Mouse (Mus musculus): ENCODE data around the gene Slc10a1.

The Slc10a1 gene

GRCm38 (mm10) chr12:80968605-80969004, at the start of gene Slc10a1:
TSS of gene Slc10a1 (minus strand) at chr12:80968705.
- DNase-seq (ENCODE audit: inconsistent ontology term) = no peak

GRCm38 (mm10) chr12:81017624-81018023, 49.1 kb upstream of the Slc10a1 start:
- DNase-seq (ENCODE audit: inconsistent ontology term) = no peak

- DNase-seq (ENCODE audit: inconsistent ontology term) = no peak
Measured at GRCm38 (mm10) chr12:81013496-81013895, 45.0 kb upstream of the Slc10a1 start.

GRCm38 (mm10) chr12:81011994-81012393, 43.5 kb upstream of the Slc10a1 start:
- DNase-seq (ENCODE audit: inconsistent ontology term) = no peak

- no peak for DNase-seq (ENCODE audit: inconsistent ontology term)
Measured at GRCm38 (mm10) chr12:81009813-81010212, 41.3 kb upstream of the Slc10a1 start.

- DNase-seq (ENCODE audit: inconsistent ontology term) = no peak
Measured at GRCm38 (mm10) chr12:81002841-81003635, 34.5 kb upstream of the Slc10a1 start.

- no peak for DNase-seq (ENCODE audit: inconsistent ontology term)
Measured at GRCm38 (mm10) chr12:81000924-81001323, 32.4 kb upstream of the Slc10a1 start.

GRCm38 (mm10) chr12:80998528-80999221, 30.2 kb upstream of the Slc10a1 start:
- DNase-seq (ENCODE audit: inconsistent ontology term) = no peak

GRCm38 (mm10) chr12:80997652-80998051, 29.1 kb upstream of the Slc10a1 start:
- DNase-seq (ENCODE audit: inconsistent ontology term) = no peak

GRCm38 (mm10) chr12:80995326-80995725, 26.8 kb upstream of the Slc10a1 start:
- no peak for DNase-seq (ENCODE audit: inconsistent ontology term)

- DNase-seq (ENCODE audit: inconsistent ontology term) = no peak
Measured at GRCm38 (mm10) chr12:80993773-80994172, 25.3 kb upstream of the Slc10a1 start.

- no peak for DNase-seq (ENCODE audit: inconsistent ontology term)
Measured at GRCm38 (mm10) chr12:80992540-80993122, 24.1 kb upstream of the Slc10a1 start.

- no peak for DNase-seq (ENCODE audit: inconsistent ontology term)
Measured at GRCm38 (mm10) chr12:80991806-80992205, 23.3 kb upstream of the Slc10a1 start.

- peak; percentile 25 for DNase-seq (ENCODE audit: inconsistent ontology term)
Measured at GRCm38 (mm10) chr12:80990901-80991445, 22.5 kb upstream of the Slc10a1 start.

GRCm38 (mm10) chr12:80988286-80988685, 19.8 kb upstream of the Slc10a1 start:
- DNase-seq (ENCODE audit: inconsistent ontology term) = no peak

GRCm38 (mm10) chr12:80986628-80987027, 18.1 kb upstream of the Slc10a1 start:
- no peak for DNase-seq (ENCODE audit: inconsistent ontology term)

- peak; percentile 25 for DNase-seq (ENCODE audit: inconsistent ontology term)
Measured at GRCm38 (mm10) chr12:80983695-80984094, 15.2 kb upstream of the Slc10a1 start.

GRCm38 (mm10) chr12:80982326-80982725, 13.8 kb upstream of the Slc10a1 start:
- DNase-seq (ENCODE audit: inconsistent ontology term) = peak; percentile 58

GRCm38 (mm10) chr12:80975939-80976671, 7.6 kb upstream of the Slc10a1 start:
- no peak for DNase-seq (ENCODE audit: inconsistent ontology term)

GRCm38 (mm10) chr12:80971756-80972155, 3.3 kb upstream of the Slc10a1 start:
- DNase-seq (ENCODE audit: inconsistent ontology term) = no peak

GRCm38 (mm10) chr12:80970181-80970705, 1.7 kb upstream of the Slc10a1 start:
- DNase-seq (ENCODE audit: inconsistent ontology term) = no peak

All from Muller cell, postnatal 12 days (primary cell).